ENCODE assay signal across 11 mouse cellular contexts in the genomic region with DNA sequence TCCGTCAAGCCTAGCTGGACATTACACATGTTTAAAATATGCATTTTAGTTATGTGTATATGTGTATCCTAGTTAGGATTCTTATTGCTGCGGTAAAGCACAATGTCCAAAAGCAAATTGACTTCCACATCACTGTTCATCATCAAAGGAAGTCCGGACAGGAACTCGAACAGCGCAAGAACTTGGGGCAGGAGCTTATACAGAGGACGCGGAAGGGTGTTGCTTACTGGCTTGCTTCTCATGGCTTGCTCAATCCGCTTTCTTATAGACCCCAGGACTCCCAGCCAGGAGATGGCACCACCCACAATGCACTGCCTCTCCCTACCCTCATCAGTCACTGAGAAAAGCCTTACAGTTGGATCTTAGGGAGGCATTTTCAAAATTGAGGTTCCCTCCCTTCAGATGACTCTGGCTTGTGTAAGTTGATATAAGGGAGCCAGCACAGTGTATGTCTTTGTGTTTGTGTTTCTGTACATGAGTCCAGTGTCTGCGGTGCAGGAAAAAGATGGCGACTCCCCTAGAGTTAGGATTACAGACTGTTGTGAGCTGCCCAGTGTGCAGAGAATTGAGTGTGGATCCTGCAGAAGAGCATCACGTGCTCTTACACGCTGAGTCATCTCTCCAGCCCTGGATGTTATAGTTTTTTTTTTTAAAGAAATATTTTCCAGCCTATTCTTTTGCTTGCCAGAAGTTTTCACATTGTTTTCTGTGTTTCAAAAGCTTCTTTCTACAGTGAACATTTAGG.
DNase-seq lines count a peak whose midpoint lies in the region; ATAC-seq and TF ChIP-seq lines count a peak whose summit lies in the region.
"Had no signal": no experiment of that assay in that cellular context is flagged by ENCODE, and none has a peak within 500 bp of the region (broad histone marks: within the 10 kb centered on the region; RNA-seq: fewer than 3 reads in every experiment).

No protein-coding gene starts in this region.

- no peaks in the 10 kb centered on the region for H3K79me3 ChIP-seq in C2C12 (ENCODE audit: low read depth)

- H3K9me3 ChIP-seq in hindbrain, embryonic 10.5 days, result no peaks in the 10 kb centered on the region; the same call in 1 of the 2 replicates
- no peaks in the 10 kb centered on the region for H3K9me3 ChIP-seq in hindbrain, embryonic 11.5 days (ENCODE audit: control insufficient read depth, low read length)
- H3K9me3 ChIP-seq in limb, embryonic 13.5 days, result peaks cover 9% of the 10 kb centered on the region; the same call in 1 of the 2 replicates

- H3K27me3 ChIP-seq in hindbrain, embryonic 10.5 days (ENCODE audit: insufficient read depth, poor library complexity, severe bottlenecking), result no peaks in the 10 kb centered on the region
- no peaks in the 10 kb centered on the region for H3K27me3 ChIP-seq in hindbrain, embryonic 11.5 days (ENCODE audit: control insufficient read depth, insufficient read depth, low read length)
- no peaks in the 10 kb centered on the region for H3K27me3 ChIP-seq in C2C12 (ENCODE audit: control insufficient read depth, insufficient read depth, insufficient read length)
- no peaks in the 10 kb centered on the region for H3K27me3 ChIP-seq in limb, embryonic 13.5 days

- no peaks in the 10 kb centered on the region for H3K79me2 ChIP-seq in C2C12 (ENCODE audit: control insufficient read depth, insufficient read depth)

- no peak overlapping the region for H3K4me2 ChIP-seq in hindbrain, embryonic 11.5 days (replicated peaks; ENCODE audit: low read depth, low read length)
- H3K4me2 ChIP-seq in limb, embryonic 13.5 days (replicated peaks), result no peak overlapping the region

- H3K36me3 ChIP-seq in hindbrain, embryonic 10.5 days, result no peaks in the 10 kb centered on the region
- no peaks in the 10 kb centered on the region for H3K36me3 ChIP-seq in hindbrain, embryonic 11.5 days (ENCODE audit: control insufficient read depth, insufficient read depth, low read length)
- no peaks in the 10 kb centered on the region for H3K36me3 ChIP-seq in C2C12 (ENCODE audit: control insufficient read depth, insufficient read depth)
- peaks cover 4% of the 10 kb centered on the region; the same call in 1 of the 2 replicates for H3K36me3 ChIP-seq in limb, embryonic 13.5 days

- no peak for DNase-seq in hindbrain, embryonic 10.5 days (ENCODE audit: low spot score)
- no peak for DNase-seq in hindbrain, embryonic 11.5 days (ENCODE audit: low spot score)
- peak; percentile 63 for DNase-seq in 3T3-L1 (ENCODE audit: low read depth, low spot score)
- DNase-seq in thymus, postnatal 36 days, result no peak
- no peak for DNase-seq in layer of hippocampus, adult 8-10 months (ENCODE audit: low spot score in 2 of 2)
- DNase-seq: gastrocnemius, postnatal 36 days; left cerebral cortex, postnatal 4 days; thymus, postnatal 25 days had no signal

- peak overlapping the region; percentile 83; the same call in 1 of the 2 replicates for H3K27ac ChIP-seq in hindbrain, embryonic 10.5 days
- H3K27ac ChIP-seq in hindbrain, embryonic 11.5 days (ENCODE audit: low read depth, low read length), result no peak overlapping the region
- H3K27ac ChIP-seq in limb, embryonic 13.5 days, result peak overlapping the region; percentile 94

- no peak overlapping the region for H3K4me3 ChIP-seq in hindbrain, embryonic 10.5 days
- H3K4me3 ChIP-seq in hindbrain, embryonic 11.5 days (ENCODE audit: low read depth, low read length), result no peak overlapping the region
- H3K4me3 ChIP-seq in C2C12 (ENCODE audit: insufficient read depth, poor library complexity, severe bottlenecking), result no peak overlapping the region
- no peak overlapping the region for H3K4me3 ChIP-seq in limb, embryonic 13.5 days

- ATAC-seq in hindbrain, embryonic 11.5 days (ENCODE audit: low FRiP score), result no peak
- ATAC-seq in limb, embryonic 13.5 days (ENCODE audit: low FRiP score, low read depth), result no peak
- ATAC-seq: inflammation-experienced regulatory T-cells, adult 6 months had no signal

- peaks cover 38% of the 10 kb centered on the region for H3K4me1 ChIP-seq in hindbrain, embryonic 10.5 days (replicated peaks)
- H3K4me1 ChIP-seq in hindbrain, embryonic 11.5 days (replicated peaks; ENCODE audit: control insufficient read depth, insufficient read depth, low read length), result no peaks in the 10 kb centered on the region
- H3K4me1 ChIP-seq in limb, embryonic 13.5 days, result peaks cover 52% of the 10 kb centered on the region

- WGBS in hindbrain, embryonic 10.5 days, result 90% methylated on average over 12 of the region's 12 CpGs
- WGBS in hindbrain, embryonic 11.5 days, result 88% methylated on average over 12 of the region's 12 CpGs
- 82% methylated on average over 12 of the region's 12 CpGs for WGBS in limb, embryonic 13.5 days

- H3ac ChIP-seq in C2C12 (ENCODE audit: control insufficient read depth, insufficient read length, low read depth), result no peak overlapping the region

- H3K9ac ChIP-seq in hindbrain, embryonic 11.5 days (ENCODE audit: low read depth, low read length), result no peak overlapping the region
- no peak overlapping the region for H3K9ac ChIP-seq in limb, embryonic 13.5 days

- TF ChIP-seq CTCF in C2C12 (IDR thresholded peaks at IDR 0.05; ENCODE audit: control insufficient read depth, insufficient read depth, insufficient read length), result no peak

TF ChIP-seq in C2C12, 6 proteins besides CTCF, POLR2A, EP300 and RAD21:
- no peak for TF ChIP-seq CEBPB (IDR thresholded peaks at IDR 0.05; ENCODE audit: low read depth)
- peak; percentile 83 for TF ChIP-seq USF1 (IDR thresholded peaks at IDR 0.05; ENCODE audit: low read depth)
